Mouse (Mus musculus) midbrain, postnatal 0 days (tissue): ENCODE results near the gene Ccnj. TPM values are rescaled to one million over a fixed set of nuclear protein-coding genes. Genes with fewer than 3 reads are reported as not detected.

Source experiments
- ATAC-seq: fragments of 200-750 bp; cut with Nextera tagmentation; 2 replicates; pipeline ENCODE4 v1.8.0; 2017; ENCODE audit warnings: moderate number of reproducible peaks, mild to moderate bottlenecking, moderate TSS enrichment, moderate library complexity; ENCODE audit not compliant: low FRiP score
- DNase-seq: peaks from one replicate; pipeline ENCODE4 v3.0.0-alpha.2; 2015; ENCODE audit warnings: low spot score
- H3K27ac ChIP-seq: fragments of 300-500 bp; sonication (generic); 2 replicates; pipeline ENCODE4 v1.5.1; 2014; ENCODE audit warnings: low read depth, mild to moderate bottlenecking, low read length, mixed read lengths
- H3K27me3 ChIP-seq: fragments of 300-500 bp; sonication (generic); 2 replicates; pipeline ENCODE4 v1.6.1; 2014; ENCODE audit warnings: low read length, control low read depth, mixed read lengths; ENCODE audit not compliant: insufficient read depth
- H3K36me3 ChIP-seq: fragments of 300-500 bp; sonication (generic); 2 replicates; pipeline ENCODE4 v1.6.1; 2014; ENCODE audit warnings: low read length, control low read depth, mixed read lengths; ENCODE audit not compliant: insufficient read depth
- H3K4me1 ChIP-seq: fragments of 300-500 bp; sonication (generic); 2 replicates; pipeline ENCODE4 v1.6.1; 2014; ENCODE audit warnings: mild to moderate bottlenecking, control low read depth, antibody characterized with exemption, low read length, mixed read lengths; ENCODE audit not compliant: insufficient read depth
- H3K4me2 ChIP-seq: fragments of 300-500 bp; sonication (generic); 2 replicates; pipeline ENCODE4 v1.6.1; 2014; ENCODE audit warnings: low read depth, mild to moderate bottlenecking, low read length, mixed read lengths; ENCODE audit not compliant: poor library complexity, severe bottlenecking
- H3K4me3 ChIP-seq: fragments of 300-500 bp; sonication (generic); 2 replicates; pipeline ENCODE4 v1.5.1; 2014; ENCODE audit warnings: low read depth, mild to moderate bottlenecking, low read length, moderate library complexity
- H3K9ac ChIP-seq: fragments of 300-500 bp; sonication (generic); replicated peaks from 2 replicates; pipeline ENCODE4 v1.6.1; 2014; ENCODE audit warnings: mild to moderate bottlenecking, low read length, moderate library complexity, mixed read lengths; ENCODE audit not compliant: poor library complexity, severe bottlenecking
- H3K9me3 ChIP-seq: fragments of 300-500 bp; sonication (generic); 2 replicates; pipeline ENCODE4 v1.6.1; 2016; ENCODE audit warnings: low read length, control low read depth
- CTCF ChIP-seq: IDR thresholded peaks from 2 replicates; pipeline ENCODE4 v1.5.1; 2016; ENCODE audit warnings: antibody characterized with exemption, mild to moderate bottlenecking
- WGBS: fragments of 180-500 bp; shearing (Covaris S2); extraction: QIAGEN DNeasy Blood & Tissue Kit; methylation state at CpG from one replicate; pipeline ENCODE4 v1.1.7; 2014; 5-methylcytosine and 5-hydroxymethylcytosine counted together
- polyA plus RNA-seq: library from polyadenylated mRNA; unstranded; fragments of >200 nt; fragmentation: Nextera tagmentation; extraction: Ambion mirVana; gene quantifications from 2 replicates; pipeline ENCODE4 v1.2.1, GENCODE M21; 2015
- total RNA-seq: library from RNA; depleted of rRNA; stranded (reverse); fragments of >200 nt; gene quantifications from 2 replicates; pipeline ENCODE4 v1.2.3, GENCODE M21; 2014

Ccnj gene
- total and polyA plus RNA-seq, 2 experiments from 2014 or later, result 9.7 to 16.6 TPM

- no peak overlapping the region for H3K27ac ChIP-seq
- peaks cover 41% of the 10 kb centered on the region for H3K36me3 ChIP-seq
- ATAC-seq (no peak), DNase-seq (no peak)
- no peak for TF ChIP-seq CTCF
- no peak overlapping the region for H3K4me2 ChIP-seq
- 95% methylated on average over 7 of the region's 7 CpGs for WGBS
- no peak overlapping the region for H3K4me3 ChIP-seq
- no peaks in the 10 kb centered on the region for H3K9me3 ChIP-seq
- H3K4me1 ChIP-seq, result no peaks in the 10 kb centered on the region; the same call in 1 of the 2 replicates
- no peaks in the 10 kb centered on the region for H3K27me3 ChIP-seq
- no peak overlapping the region for H3K9ac ChIP-seq
These were observed 7.1 kb downstream of the Ccnj start for GRCm38 (mm10) chr19:40838205-40838604.

DNA sequence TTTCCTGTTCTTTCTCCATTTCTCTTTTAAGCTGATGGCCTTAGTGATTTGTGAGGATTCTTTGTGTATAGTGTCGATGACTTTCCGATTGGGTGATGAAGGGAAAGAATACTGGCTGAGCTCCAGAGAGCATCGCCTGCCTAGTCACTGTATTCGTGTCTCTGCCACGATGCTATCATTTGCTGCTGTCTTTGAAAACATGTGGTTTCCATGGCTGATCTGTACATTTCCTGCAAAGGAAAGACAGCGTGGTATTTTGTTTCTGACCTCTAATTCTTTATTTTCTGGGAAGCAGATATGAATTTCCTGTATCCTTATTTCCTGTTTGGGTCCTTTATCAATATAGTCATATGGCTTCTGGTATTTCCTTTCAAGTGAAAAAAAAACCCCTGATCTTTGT lies 9.2 kb downstream of the Ccnj start:
- H3K4me3 ChIP-seq, result no peak overlapping the region
- no peaks in the 10 kb centered on the region for H3K27me3 ChIP-seq

GRCm38 (mm10) chr19:40841083-40841482 lies 10.0 kb downstream of the Ccnj start:
- H3K27ac ChIP-seq, result no peak overlapping the region
- ATAC-seq, result no peak

More for the DNA sequence above, 9.2 kb downstream of the Ccnj start:
- 84% methylated on average over 6 of the region's 6 CpGs for WGBS
- no peaks in the 10 kb centered on the region for H3K4me1 ChIP-seq
- no peak for TF ChIP-seq CTCF
- DNase-seq, result no peak
- H3K4me2 ChIP-seq, result no peak overlapping the region
- H3K36me3 ChIP-seq, result peaks cover 56% of the 10 kb centered on the region
- no peak overlapping the region for H3K27ac ChIP-seq
- no peaks in the 10 kb centered on the region for H3K9me3 ChIP-seq
- ATAC-seq, result no peak
- H3K9ac ChIP-seq, result no peak overlapping the region

GRCm38 (mm10) chr19:40841593-40841992 lies 10.5 kb downstream of the Ccnj start:
- no peak overlapping the region for H3K27ac ChIP-seq
- no peak overlapping the region for H3K4me2 ChIP-seq
- H3K4me3 ChIP-seq, result no peak overlapping the region
- H3K36me3 ChIP-seq, result peaks cover 64% of the 10 kb centered on the region
- DNase-seq (no peak), ATAC-seq (no peak)
- TF ChIP-seq CTCF, result no peak
- no peaks in the 10 kb centered on the region for H3K27me3 ChIP-seq
- no peak overlapping the region for H3K9ac ChIP-seq
- WGBS, result 82% methylated on average over 13 of the region's 13 CpGs
- no peaks in the 10 kb centered on the region for H3K9me3 ChIP-seq
- H3K4me1 ChIP-seq, result no peaks in the 10 kb centered on the region

More at GRCm38 (mm10) chr19:40841083-40841482, 10.0 kb downstream of the Ccnj start:
- Histone ChIP-seq H3K9me3 (no peaks in the 10 kb centered on the region), H3K27me3 (no peaks in the 10 kb centered on the region), H3K36me3 (peaks cover 63% of the 10 kb centered on the region), H3K4me1 (no peaks in the 10 kb centered on the region), H3K4me3 (no peak overlapping the region), H3K4me2 (no peak overlapping the region), H3K9ac (no peak overlapping the region)
- no peak for TF ChIP-seq CTCF
- no peak for DNase-seq
- 91% methylated on average over 6 of the region's 6 CpGs for WGBS

- ATAC-seq (no peak), DNase-seq (no peak)
- no peak for TF ChIP-seq CTCF
- Histone ChIP-seq H3K9me3 (no peaks in the 10 kb centered on the region), H3K4me1 (no peaks in the 10 kb centered on the region), H3K4me2 (no peak overlapping the region), H3K27ac (no peak overlapping the region), H3K27me3 (no peaks in the 10 kb centered on the region), H3K4me3 (no peak overlapping the region), H3K9ac (no peak overlapping the region), H3K36me3 (peaks cover 52% of the 10 kb centered on the region)
- 87% methylated on average over 13 of the region's 13 CpGs for WGBS
These were observed 13.7 kb downstream of the Ccnj start for GRCm38 (mm10) chr19:40844731-40845130.

- no peak overlapping the region for H3K27ac ChIP-seq
- H3K36me3 ChIP-seq, result peaks cover 33% of the 10 kb centered on the region
- H3K9me3 ChIP-seq, result no peaks in the 10 kb centered on the region
- no peak for ATAC-seq
- H3K4me1 ChIP-seq, result no peaks in the 10 kb centered on the region
- H3K27me3 ChIP-seq, result no peaks in the 10 kb centered on the region
- no peak for DNase-seq
- 77% methylated on average over 12 of the region's 12 CpGs for WGBS
- H3K4me3 ChIP-seq, result no peak overlapping the region
- no peak overlapping the region for H3K9ac ChIP-seq
- no peak for TF ChIP-seq CTCF
- H3K4me2 ChIP-seq, result no peak overlapping the region
These were observed 18.3 kb downstream of the Ccnj start for GRCm38 (mm10) chr19:40849391-40849790.
